Mouse (Mus musculus): Measurements from ENCODE around the gene Stk10. TPM values are rescaled to one million over a fixed set of nuclear protein-coding genes. Genes with fewer than 3 reads are reported as not detected.
A peak's percentile ranks its signal among the peaks of the same experiment; 100 is the strongest.

The Stk10 gene
- total RNA-seq, 2 experiments from 2014 or later, result 1.9 to 3.8 TPM

DNA sequence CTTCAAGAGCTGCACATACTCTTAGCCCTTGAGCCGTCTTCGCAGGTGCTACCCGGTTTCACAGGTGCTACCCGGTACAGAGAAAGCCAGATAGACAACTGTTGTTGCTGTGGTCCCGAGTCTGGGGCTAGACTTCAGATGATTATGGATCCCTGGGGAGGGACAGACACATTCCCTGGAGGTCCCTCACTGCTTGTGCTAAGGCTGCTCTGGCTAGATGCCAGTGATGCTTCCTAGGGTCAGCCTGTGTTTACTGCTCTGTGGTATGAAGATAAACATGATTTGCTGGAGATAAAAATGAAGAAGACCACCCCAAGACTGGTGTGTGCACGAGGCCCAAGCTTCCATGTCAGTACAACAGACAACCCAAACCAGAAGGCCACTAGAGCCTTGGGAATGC lies 10.9 kb downstream of the Stk10 start:
- Histone ChIP-seq H3K27ac (peak overlapping the region; percentile 48), H3K4me3 (no peak overlapping the region)
- no peak for TF ChIP-seq CTCF (IDR thresholded peaks at IDR 0.05)
- intact Hi-C loops (cut with DNase I), result no loop called here
- no peak for DNase-seq

DNA sequence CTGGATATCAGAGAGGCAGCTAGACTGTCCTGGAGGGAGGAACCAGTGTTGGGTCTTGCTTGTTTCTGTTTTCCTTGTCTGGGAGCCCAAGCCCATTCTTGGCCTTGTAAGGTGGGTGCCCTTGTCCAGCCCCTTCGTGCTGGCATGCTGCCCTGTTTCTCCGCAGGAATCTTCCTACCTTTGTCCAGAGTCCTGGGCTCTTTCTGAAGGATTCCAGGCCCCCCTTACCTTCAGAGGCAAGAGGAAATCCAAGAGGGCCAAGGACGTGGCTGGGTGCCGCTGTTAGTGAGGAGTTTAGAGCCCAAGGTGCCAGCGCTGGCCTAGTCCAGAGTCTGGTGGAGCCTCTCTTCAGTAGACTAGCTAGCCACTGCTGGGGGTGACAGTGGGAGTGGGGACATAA lies 11.4 kb downstream of the Stk10 start:
- H3K27ac ChIP-seq, result peak overlapping the region; percentile 48
- intact Hi-C loops (cut with DNase I), result no loop called here
- TF ChIP-seq CTCF (IDR thresholded peaks at IDR 0.05), result no peak
- H3K4me3 ChIP-seq, result no peak overlapping the region
- no peak for DNase-seq

DNA sequence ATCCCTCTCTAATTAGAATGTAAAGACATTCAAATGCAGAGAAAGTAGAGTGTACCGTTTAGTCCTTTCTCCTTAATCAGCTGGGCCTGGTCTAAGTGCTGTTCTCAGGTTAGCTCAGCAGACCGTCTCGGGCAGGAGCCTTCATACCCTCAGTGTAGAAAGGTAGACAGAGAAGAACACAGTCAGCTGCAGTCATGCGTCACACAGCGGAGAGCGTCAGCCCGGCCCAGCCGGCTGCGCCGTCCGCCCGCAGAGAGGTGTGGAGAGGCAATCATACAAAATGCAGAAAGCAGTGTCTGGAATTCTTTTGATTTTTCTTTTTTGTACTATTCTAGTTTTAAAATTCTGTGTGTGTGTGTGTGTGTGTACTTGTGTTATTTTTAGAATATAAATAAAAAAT lies 12.5 kb downstream of the Stk10 start:
- H3K27ac ChIP-seq, result peak overlapping the region; percentile 78; the same call in 1 of the 2 replicates
- DNase-seq, result no peak
- TF ChIP-seq CTCF (IDR thresholded peaks at IDR 0.05), result no peak
- intact Hi-C loops (cut with DNase I), result loop anchor here (5.0 kb wide), 1 partner anchor 42 kb away; no protein-coding TSS in a partner anchor
- H3K4me3 ChIP-seq, result no peak overlapping the region

DNA sequence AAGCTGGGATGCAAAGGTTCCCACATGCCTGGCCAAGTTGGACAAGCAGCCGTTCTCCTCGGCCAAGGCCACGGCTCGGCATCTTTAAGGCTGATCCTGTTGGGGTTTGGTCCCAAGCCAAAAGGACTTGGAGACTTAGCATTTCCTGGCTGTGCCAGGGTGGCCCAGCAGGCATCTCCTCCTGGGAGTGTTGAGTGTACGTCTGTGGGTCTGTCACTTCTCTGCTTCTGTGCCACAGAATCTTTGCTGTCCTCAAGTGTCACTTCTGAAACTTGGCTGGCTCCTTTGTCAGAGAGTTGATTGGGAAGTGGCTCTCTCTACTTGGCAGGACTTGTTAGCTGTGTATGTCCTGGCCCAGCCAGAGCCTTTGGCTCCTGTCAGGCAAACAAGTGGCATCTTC lies 13.4 kb downstream of the Stk10 start:
- Histone ChIP-seq H3K27ac (peak overlapping the region; percentile 78), H3K4me3 (no peak overlapping the region)
- TF ChIP-seq CTCF (IDR thresholded peaks at IDR 0.05), result no peak
- DNase-seq, result peak; percentile 85
- intact Hi-C loops (cut with DNase I), result loop anchor here (5.0 kb wide), 1 partner anchor 41 kb away; no protein-coding TSS in a partner anchor

DNA sequence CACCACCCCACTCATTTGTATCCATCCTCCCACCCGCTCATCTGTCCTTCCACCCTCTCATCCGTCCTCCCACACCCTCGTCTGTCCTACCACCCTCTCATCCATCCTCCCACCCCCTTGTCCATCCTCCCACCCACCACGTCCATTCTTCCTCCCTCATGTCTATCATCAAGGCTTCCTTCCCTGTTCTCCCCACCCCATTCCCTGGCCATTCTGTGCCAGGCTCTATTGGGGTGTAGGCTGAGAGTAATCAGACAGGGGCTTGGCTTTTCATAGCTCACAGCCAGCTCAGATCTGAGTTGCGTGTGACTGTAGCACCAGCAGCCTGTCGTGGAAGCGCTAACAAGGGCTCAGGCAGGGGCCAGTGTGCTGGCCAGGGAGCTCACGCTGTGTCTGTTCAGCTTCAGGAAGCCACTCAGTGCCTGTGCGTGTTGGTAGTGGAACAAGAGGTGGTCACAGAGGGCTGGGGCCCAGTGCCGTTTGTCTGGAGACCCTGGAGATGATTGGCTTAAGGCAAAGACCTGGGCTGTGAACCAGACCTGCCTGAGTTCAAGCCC lies 14.4 kb downstream of the Stk10 start:
- intact Hi-C loops (cut with DNase I), result loop anchor here (5.0 kb wide), 1 partner anchor 40 kb away; no protein-coding TSS in a partner anchor
- Histone ChIP-seq H3K27ac (peak overlapping the region; percentile 78), H3K4me3 (no peak overlapping the region)
- DNase-seq, result no peak
- no peak for TF ChIP-seq CTCF (IDR thresholded peaks at IDR 0.05)

DNA sequence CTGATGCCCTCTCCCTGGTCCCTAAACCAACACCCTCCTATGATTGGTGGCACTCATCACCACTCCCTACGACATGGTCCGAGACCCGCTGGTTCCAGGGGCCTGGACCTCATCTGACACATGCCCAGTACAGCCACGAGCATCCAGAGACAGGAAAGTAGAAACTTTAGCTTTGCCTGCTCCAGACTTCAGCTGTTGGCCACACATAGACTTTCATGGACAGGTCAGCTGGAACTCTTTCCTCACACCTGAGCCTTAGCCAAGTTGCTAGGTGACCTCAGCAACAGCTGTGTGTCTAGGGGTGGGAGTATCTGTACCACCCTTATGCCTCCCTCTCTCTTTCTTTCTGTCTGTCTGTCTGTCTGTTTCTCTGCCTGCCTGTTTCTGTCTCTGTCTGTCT lies 15.1 kb downstream of the Stk10 start:
- Histone ChIP-seq H3K27ac (peak overlapping the region; percentile 78; the same call in 1 of the 2 replicates), H3K4me3 (no peak overlapping the region)
- intact Hi-C loops (cut with DNase I), result loop anchor here (5.0 kb wide), 1 partner anchor 39 kb away; no protein-coding TSS in a partner anchor
- TF ChIP-seq CTCF (IDR thresholded peaks at IDR 0.05), result no peak
- peak; percentile 50 for DNase-seq

DNA sequence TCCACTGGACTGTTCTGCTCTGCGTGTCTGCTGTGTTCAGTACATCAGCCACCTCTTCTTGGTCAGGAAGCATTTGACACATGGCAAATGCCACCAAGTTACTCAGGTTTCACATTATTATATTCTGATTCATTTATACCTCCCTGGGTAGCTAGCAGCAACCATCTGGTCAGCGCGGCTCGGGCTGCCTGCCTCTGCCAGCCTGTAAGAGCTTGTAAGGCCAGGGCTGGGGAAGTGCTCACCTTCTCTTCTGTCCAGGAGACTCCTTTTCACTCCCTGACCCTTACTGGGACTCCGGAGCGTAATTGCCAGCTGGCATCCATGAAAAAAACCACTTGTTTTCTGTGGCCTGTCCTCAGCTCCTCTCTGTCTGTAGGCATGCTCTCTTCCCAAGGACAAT lies 16.1 kb downstream of the Stk10 start:
- no peak for DNase-seq
- no peak overlapping the region for H3K4me3 ChIP-seq
- H3K27ac ChIP-seq, result peak overlapping the region; percentile 67
- TF ChIP-seq CTCF (IDR thresholded peaks at IDR 0.05), result no peak
- intact Hi-C loops (cut with DNase I), result loop anchor here (5.0 kb wide), 1 partner anchor 38 kb away; no protein-coding TSS in a partner anchor

DNA sequence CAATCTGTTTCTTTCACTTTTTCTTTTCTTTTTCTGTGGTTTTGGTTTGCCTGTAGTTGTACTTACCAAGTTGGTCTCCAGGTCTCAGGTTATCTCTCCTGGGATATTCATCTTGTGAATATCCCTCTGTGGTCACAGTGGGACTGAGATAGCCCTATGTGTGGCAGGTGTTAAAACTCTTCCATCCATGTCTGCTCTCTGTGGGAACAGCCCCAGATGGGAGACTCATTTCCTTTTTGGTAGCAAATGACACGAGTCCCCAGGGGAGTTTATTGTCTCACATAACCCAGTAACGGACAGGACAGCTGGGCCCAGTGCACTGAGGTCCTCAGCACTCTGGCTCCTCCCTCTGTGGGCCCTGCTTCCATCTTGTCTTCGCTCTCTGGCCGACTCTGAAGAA lies 17.0 kb downstream of the Stk10 start:
- intact Hi-C loops (cut with DNase I), result no loop called here
- no peak for DNase-seq
- Histone ChIP-seq H3K4me3 (no peak overlapping the region), H3K27ac (peak overlapping the region; percentile 67)
- TF ChIP-seq CTCF (IDR thresholded peaks at IDR 0.05), result no peak

DNA sequence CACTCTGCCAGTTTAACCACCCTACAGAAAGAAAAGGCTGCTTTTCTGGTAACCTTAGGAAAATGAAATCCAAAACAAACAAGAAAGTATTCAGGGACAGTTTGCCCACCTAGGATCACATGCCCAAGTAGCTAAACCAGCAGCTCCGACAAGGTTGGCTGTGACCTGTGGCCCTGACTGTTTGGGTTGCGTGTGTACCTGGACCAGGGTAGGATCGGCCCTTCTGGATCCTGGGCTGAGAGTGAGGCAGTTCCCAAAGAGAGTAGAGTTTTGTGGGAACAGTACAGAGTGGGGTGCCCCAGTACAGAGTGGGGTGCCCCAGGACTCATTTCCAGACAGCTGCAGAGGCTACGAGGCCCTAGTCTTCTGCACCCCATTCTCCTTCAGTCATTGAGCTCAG lies 18.0 kb downstream of the Stk10 start:
- no peak for DNase-seq
- Histone ChIP-seq H3K27ac (peak overlapping the region; percentile 67), H3K4me3 (no peak overlapping the region)
- TF ChIP-seq CTCF (IDR thresholded peaks at IDR 0.05), result no peak
- intact Hi-C loops (cut with DNase I), result no loop called here

DNA sequence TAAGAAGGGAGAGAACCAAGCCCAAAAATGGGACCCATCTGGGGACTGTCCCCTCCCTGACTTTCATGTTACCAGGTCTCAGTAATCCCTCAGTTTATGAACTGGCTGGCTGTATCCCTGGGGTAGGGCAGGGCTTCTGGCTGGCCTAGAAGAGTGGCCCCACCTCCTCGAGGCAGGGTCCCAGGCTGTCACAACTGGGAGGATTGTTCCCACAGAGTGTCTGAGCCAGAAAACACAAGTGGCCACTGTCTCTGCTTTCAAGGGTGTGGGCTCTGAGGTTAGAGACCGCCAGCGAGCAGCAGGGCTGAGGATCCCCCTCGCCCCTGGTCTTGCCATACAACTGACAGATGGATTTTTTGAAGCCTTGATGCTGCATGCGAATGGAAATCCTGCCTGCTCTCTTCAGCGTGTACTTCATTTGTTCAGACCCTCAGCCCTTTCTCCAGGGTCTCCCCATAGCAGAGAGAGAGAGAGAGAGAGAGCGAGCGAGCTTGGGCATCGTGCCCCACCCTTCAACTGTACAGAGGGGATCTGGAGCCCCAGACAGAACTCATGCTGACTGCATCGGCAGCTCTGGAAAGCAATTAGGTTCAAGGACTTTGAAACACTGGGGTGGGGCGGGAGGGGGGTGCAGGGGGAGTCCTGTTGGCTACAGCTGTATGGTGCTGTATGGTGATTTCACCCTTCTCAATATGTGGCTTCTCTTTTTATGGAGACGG lies 18.6 kb downstream of the Stk10 start:
- no peak overlapping the region; the same call in 1 of the 2 replicates for H3K4me3 ChIP-seq
- DNase-seq, result peak; percentile 48
- peak overlapping the region; percentile 67 for H3K27ac ChIP-seq
- no peak for TF ChIP-seq CTCF (IDR thresholded peaks at IDR 0.05)
- intact Hi-C loops (cut with DNase I), result no loop called here

DNA sequence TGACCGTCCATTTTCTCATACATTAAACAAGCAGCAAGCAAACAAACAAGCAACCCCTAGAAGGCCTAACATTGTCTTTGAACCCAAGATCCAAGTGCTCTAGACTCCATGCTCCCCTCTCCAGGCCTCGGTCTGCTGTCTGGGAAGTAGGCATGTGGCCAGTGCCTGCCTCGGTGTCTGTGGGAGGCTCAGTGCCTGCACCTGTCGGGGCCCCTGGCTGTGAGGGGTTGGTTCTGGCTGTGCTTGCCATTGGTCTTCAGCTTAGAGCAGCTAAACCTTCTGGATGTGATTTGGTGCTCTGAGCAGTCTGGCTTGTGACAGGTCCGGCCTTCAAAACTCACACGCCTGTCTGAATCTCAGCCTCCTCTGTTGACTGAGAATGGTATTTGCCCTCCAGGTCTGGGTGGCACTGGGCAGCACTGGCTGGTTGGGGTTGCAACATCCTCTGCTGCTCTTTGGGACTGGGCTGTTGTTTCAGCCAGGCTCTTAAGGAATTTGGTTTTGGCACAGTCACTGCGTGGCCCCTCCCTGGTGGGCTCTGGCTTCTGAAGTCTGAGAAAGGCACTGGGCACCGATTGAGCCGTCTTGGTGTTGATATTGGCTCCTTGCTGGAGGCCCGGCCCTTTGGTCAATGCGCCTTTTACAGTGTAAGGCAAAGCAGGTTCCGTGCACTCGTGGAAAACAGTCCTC lies 19.4 kb downstream of the Stk10 start:
- no peak for DNase-seq
- intact Hi-C loops (cut with DNase I), result no loop called here
- H3K27ac ChIP-seq, result peak overlapping the region; percentile 67

DNA sequence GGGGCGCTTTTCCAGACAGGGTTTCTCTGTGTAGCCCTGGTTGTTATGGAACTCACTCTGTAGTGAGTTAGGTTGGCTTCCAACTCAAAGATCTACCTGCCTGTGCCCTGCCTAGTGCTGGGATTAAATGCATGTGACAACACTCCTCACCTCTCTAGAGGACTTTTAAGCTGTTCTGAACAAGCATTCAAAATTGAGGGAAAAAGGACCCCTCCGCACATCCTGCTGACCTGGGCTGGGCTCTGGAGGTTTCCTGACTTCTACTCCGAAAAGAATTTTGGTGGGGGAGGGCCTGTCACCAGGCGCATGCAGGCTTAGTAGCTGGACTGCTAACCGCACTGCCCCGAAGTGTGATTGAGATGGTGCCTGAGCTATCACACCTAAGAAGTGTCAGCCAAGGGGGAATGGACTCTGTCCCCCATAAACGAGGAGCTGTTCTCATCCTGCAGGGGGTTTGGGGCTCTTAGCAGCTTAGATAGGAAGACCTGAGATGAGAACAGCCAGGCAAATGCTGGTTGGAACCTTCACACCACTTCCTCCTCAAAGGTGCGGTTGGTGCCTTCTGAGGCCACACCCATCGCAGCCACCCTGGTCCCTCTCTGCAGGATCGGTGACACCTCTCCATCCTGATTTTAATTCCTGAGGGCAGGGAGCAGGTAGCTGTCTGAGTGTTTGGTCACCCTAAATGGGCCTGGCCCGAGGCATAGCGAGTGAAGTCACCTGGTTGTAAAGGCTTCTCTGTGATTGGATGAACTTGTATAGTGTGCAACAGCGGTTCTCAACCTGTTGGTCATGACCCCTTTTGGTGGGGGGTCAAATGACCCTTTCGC lies 20.4 kb downstream of the Stk10 start:
- no peak for DNase-seq
- TF ChIP-seq CTCF (IDR thresholded peaks at IDR 0.05), result no peak
- intact Hi-C loops (cut with DNase I), result no loop called here
- Histone ChIP-seq H3K4me3 (no peak overlapping the region), H3K27ac (peak overlapping the region; percentile 67)

More for the DNA sequence above, 19.4 kb downstream of the Stk10 start:
- no peak for TF ChIP-seq CTCF (IDR thresholded peaks at IDR 0.05)
- no peak overlapping the region; the same call in 1 of the 2 replicates for H3K4me3 ChIP-seq
